25 mouse cellular contexts compared by ENCODE assay signal in genomic region chr10:125762367-125763068, GRCm38 (mm10).
DNase-seq lines count a peak whose midpoint lies in the region; ATAC-seq and TF ChIP-seq lines count a peak whose summit lies in the region.
"Had no signal": no experiment of that assay in that cellular context is flagged by ENCODE, and none has a peak within 500 bp of the region (broad histone marks: within the 10 kb centered on the region; RNA-seq: fewer than 3 reads in every experiment).

No protein-coding gene starts in this region.

- WGBS in heart, embryonic 10.5 days, result 80% methylated on average over 16 of the region's 16 CpGs
- WGBS in heart, adult 2 months, result 81% methylated on average over 16 of the region's 16 CpGs
- 72% methylated on average over 16 of the region's 16 CpGs for WGBS in neural tube, embryonic 13.5 days
- 71% methylated on average over 16 of the region's 16 CpGs for WGBS in neural tube, embryonic 15.5 days
- WGBS in forebrain, embryonic 14.5 days, result 21% methylated on average over 16 of the region's 16 CpGs

- no peak for TF ChIP-seq CTCF in heart, adult 2 months (IDR thresholded peaks at IDR 0.05)

- no peaks in the 10 kb centered on the region for H3K79me2 ChIP-seq in heart, adult 2 months (replicated peaks; ENCODE audit: control insufficient read depth, insufficient read depth, low read length)

- peak; percentile 16 for DNase-seq in heart, embryonic 10.5 days (ENCODE audit: low spot score)
- no peak for DNase-seq in heart, adult 2 months
- DNase-seq in forebrain, embryonic 14.5 days (ENCODE audit: low spot score), result peak; percentile 67
- DNase-seq in retina, embryonic 14.5 days (ENCODE audit: low spot score), result peak; percentile 17
- no peak for DNase-seq in gastrocnemius, postnatal 10 days
- no peak for DNase-seq in adipocyte (ENCODE audit: low spot score)
- DNase-seq: adrenal gland, adult 2 months; cerebellum, adult 8-10 months; cerebellum, postnatal 36 days; embryo, embryonic 11 days; gastrocnemius, postnatal 25 days; kidney, adult 9 months; kidney, postnatal 14 days; lung, adult 18-20 months; lung, postnatal 10 days; right cerebral cortex, adult 18-20 months had no signal

- no peak overlapping the region for H3K27ac ChIP-seq in heart, embryonic 10.5 days
- no peak overlapping the region for H3K27ac ChIP-seq in heart, adult 2 months
- H3K27ac ChIP-seq in neural tube, embryonic 13.5 days (replicated peaks), result peak overlapping the region; percentile 30
- no peak overlapping the region for H3K27ac ChIP-seq in neural tube, embryonic 15.5 days (replicated peaks)
- no peak overlapping the region for H3K27ac ChIP-seq in forebrain, embryonic 14.5 days (ENCODE audit: low read depth, low read length)
- H3K27ac ChIP-seq: hindbrain, postnatal 0 days; limb, embryonic 13.5 days; liver, embryonic 12.5 days had no signal

- no peak overlapping the region for H3K4me3 ChIP-seq in heart, embryonic 10.5 days
- H3K4me3 ChIP-seq in heart, adult 2 months, result no peak overlapping the region
- H3K4me3 ChIP-seq in neural tube, embryonic 13.5 days, result no peak overlapping the region
- H3K4me3 ChIP-seq in neural tube, embryonic 15.5 days (replicated peaks), result no peak overlapping the region
- H3K4me3 ChIP-seq in forebrain, embryonic 14.5 days (ENCODE audit: low read depth, low read length), result no peak overlapping the region
- H3K4me3 ChIP-seq: limb, embryonic 13.5 days; liver, embryonic 12.5 days; megakaryocyte, embryonic 14.5 days had no signal

- no peaks in the 10 kb centered on the region for H3K4me1 ChIP-seq in heart, embryonic 10.5 days
- no peaks in the 10 kb centered on the region for H3K4me1 ChIP-seq in heart, adult 2 months (ENCODE audit: control insufficient read depth, insufficient read depth, low read length)
- H3K4me1 ChIP-seq in neural tube, embryonic 13.5 days (replicated peaks), result no peaks in the 10 kb centered on the region
- no peaks in the 10 kb centered on the region for H3K4me1 ChIP-seq in neural tube, embryonic 15.5 days
- peaks cover 4% of the 10 kb centered on the region; the same call in 1 of the 2 replicates for H3K4me1 ChIP-seq in forebrain, embryonic 14.5 days (ENCODE audit: control insufficient read depth, insufficient read depth, low read length)
- H3K4me1 ChIP-seq: liver, embryonic 12.5 days; megakaryocyte, embryonic 14.5 days had no signal

- H3K9me3 ChIP-seq in heart, embryonic 10.5 days, result no peaks in the 10 kb centered on the region
- H3K9me3 ChIP-seq in neural tube, embryonic 13.5 days, result peaks cover 10% of the 10 kb centered on the region; the same call in 1 of the 2 replicates
- H3K9me3 ChIP-seq in neural tube, embryonic 15.5 days (replicated peaks), result no peaks in the 10 kb centered on the region
- peaks cover 6% of the 10 kb centered on the region; the same call in 1 of the 2 replicates for H3K9me3 ChIP-seq in forebrain, embryonic 14.5 days (replicated peaks; ENCODE audit: control insufficient read depth, low read length)

- intact Hi-C loops in heart, adult 2 months (cut with DNase I), result no loop called here

- ATAC-seq in neural tube, embryonic 13.5 days (ENCODE audit: low read depth), result no peak
- no peak for ATAC-seq in neural tube, embryonic 15.5 days (ENCODE audit: low FRiP score)
- ATAC-seq in forebrain, embryonic 14.5 days, result peak; percentile 78
- ATAC-seq: hindbrain, postnatal 0 days; intestine, embryonic 16.5 days; liver, embryonic 12.5 days; Patski had no signal

- no peak overlapping the region for H3K9ac ChIP-seq in heart, adult 2 months (ENCODE audit: low read depth, low read length)
- no peak overlapping the region for H3K9ac ChIP-seq in neural tube, embryonic 13.5 days
- no peak overlapping the region for H3K9ac ChIP-seq in neural tube, embryonic 15.5 days (replicated peaks)
- no peak overlapping the region for H3K9ac ChIP-seq in forebrain, embryonic 14.5 days (ENCODE audit: low read length)
- H3K9ac ChIP-seq: limb, embryonic 13.5 days; liver, embryonic 12.5 days had no signal

- H3K4me2 ChIP-seq in neural tube, embryonic 13.5 days, result no peak overlapping the region
- H3K4me2 ChIP-seq in neural tube, embryonic 15.5 days, result no peak overlapping the region
- peak overlapping the region; percentile 23; the same call in 1 of the 2 replicates for H3K4me2 ChIP-seq in forebrain, embryonic 14.5 days (ENCODE audit: low read length)
- H3K4me2 ChIP-seq: heart, embryonic 11.5 days; limb, embryonic 13.5 days; liver, embryonic 12.5 days had no signal

- no peak for TF ChIP-seq POLR2A in heart, adult 2 months (IDR thresholded peaks at IDR 0.05; ENCODE audit: insufficient read depth, low read depth, low read length)

- no peak for TF ChIP-seq EP300 in heart, adult 2 months (IDR thresholded peaks at IDR 0.05; ENCODE audit: insufficient read depth, low read depth, low read length)

- H3K27me3 ChIP-seq in heart, embryonic 10.5 days (ENCODE audit: insufficient read depth, poor library complexity, severe bottlenecking), result no peaks in the 10 kb centered on the region
- H3K27me3 ChIP-seq in heart, adult 2 months (ENCODE audit: control insufficient read depth, insufficient read depth, low read length), result no peaks in the 10 kb centered on the region
- no peaks in the 10 kb centered on the region for H3K27me3 ChIP-seq in neural tube, embryonic 13.5 days
- no peaks in the 10 kb centered on the region for H3K27me3 ChIP-seq in neural tube, embryonic 15.5 days (replicated peaks)
- no peaks in the 10 kb centered on the region for H3K27me3 ChIP-seq in forebrain, embryonic 14.5 days (replicated peaks; ENCODE audit: control insufficient read depth, insufficient read depth, low read length)
- H3K27me3 ChIP-seq: limb, embryonic 13.5 days; liver, embryonic 12.5 days; megakaryocyte, embryonic 14.5 days; Patski had no signal

- H3K36me3 ChIP-seq in heart, embryonic 10.5 days, result no peaks in the 10 kb centered on the region
- no peaks in the 10 kb centered on the region for H3K36me3 ChIP-seq in heart, adult 2 months (ENCODE audit: control insufficient read depth, insufficient read depth, low read length)
- no peaks in the 10 kb centered on the region for H3K36me3 ChIP-seq in neural tube, embryonic 13.5 days
- no peaks in the 10 kb centered on the region for H3K36me3 ChIP-seq in neural tube, embryonic 15.5 days
- no peaks in the 10 kb centered on the region for H3K36me3 ChIP-seq in forebrain, embryonic 14.5 days (ENCODE audit: control insufficient read depth, insufficient read depth, low read length)
- H3K36me3 ChIP-seq: limb, embryonic 13.5 days; liver, embryonic 12.5 days had no signal

Comparison
In these comparisons a context has a peak if more than half of its experiments do, and no peak if none do; other contexts are left out.
1. DNase-seq: peak in heart, embryonic 10.5 days (single experiment), forebrain, embryonic 14.5 days (single experiment) and retina, embryonic 14.5 days (single experiment); none in heart, adult 2 months (0 of 2), gastrocnemius, postnatal 10 days (single experiment) and adipocyte (single experiment).